Mouse (Mus musculus) E14TG2a.4 (cell line): ENCODE results near the gene A630001G21Rik.

Experiments used
- CTCF ChIP-seq: conservative IDR thresholded peaks from 2 replicates; pipeline ENCODE4 v1.5.1; 2014; ENCODE audit warnings: low read length
- POU5F1 ChIP-seq: IDR thresholded peaks from 2 replicates; pipeline ENCODE4 v1.6.1; 2014; ENCODE audit warnings: low read length, borderline replicate concordance

DNA sequence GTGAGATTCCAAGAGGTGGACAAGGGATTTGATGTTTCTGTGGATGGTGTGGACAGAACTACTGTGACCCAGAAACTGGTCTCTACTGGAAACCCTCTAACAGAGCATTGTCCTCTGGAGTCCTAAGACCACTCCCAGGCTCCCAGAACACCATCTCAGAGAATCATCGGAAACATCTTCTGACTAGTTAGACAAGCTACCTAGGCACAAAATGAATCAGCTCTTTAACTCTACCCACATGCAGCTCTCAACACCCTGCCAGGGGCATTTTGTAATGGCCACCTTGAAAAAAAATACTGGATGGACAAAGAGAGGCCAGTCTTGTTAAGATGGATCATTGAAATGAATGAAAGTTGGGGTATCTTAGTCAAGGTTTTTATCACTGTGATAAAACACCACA lies 72.9 kb downstream of the A630001G21Rik start:
- TF ChIP-seq CTCF (no peak), POU5F1 (no peak)
